Mouse (Mus musculus) monocyte, adult 59 days (primary cell): Measurements from ENCODE around the gene Gm11146. TPM values are rescaled to one million over a fixed set of nuclear protein-coding genes. Genes with fewer than 3 reads are reported as not detected.

Source experiments
- total RNA-seq, 2 experiments: library from RNA; stranded (reverse); gene quantifications; one replicate each; pipeline ENCODE4 v1.2.4; 2023

Gene Gm11146
- not detected for total RNA-seq

GRCm38 (mm10) chr16:77601994-77602393 lies at the start of gene Gm11146:
Gm11146 (minus strand) TSS chr16:77602094.

